Mouse (Mus musculus): ENCODE results near the gene Mfsd6l.

- TF ChIP-seq GATA1 (IDR thresholded peaks at IDR 0.05; ENCODE audit: low read length) (no peak), TAL1 (IDR thresholded peaks at IDR 0.05; ENCODE audit: low read length) (no peak)
Measured at GRCm38 (mm10) chr11:68566447-68567059, 10.6 kb downstream of the Mfsd6l start.

Data from erythroblast, embryonic 14.5 days (primary cell).